Mouse (Mus musculus): Measurements from ENCODE around the gene Phykpl.

The Phykpl gene

GRCm38 (mm10) chr11:51584431-51585248 is at the start of gene Phykpl:
TSS of gene Phykpl (plus strand) at chr11:51584757.
- peak; percentile 99 for DNase-seq (ENCODE audit: low read depth)

- DNase-seq (ENCODE audit: low read depth) = no peak
Measured at GRCm38 (mm10) chr11:51538388-51538787, 46.2 kb upstream of the Phykpl start.

GRCm38 (mm10) chr11:51538919-51539758 is 45.4 kb upstream of the Phykpl start:
- DNase-seq (ENCODE audit: low read depth) = no peak

- peak; percentile 95 for DNase-seq (ENCODE audit: low read depth)
Measured at GRCm38 (mm10) chr11:51539759-51540282, 44.7 kb upstream of the Phykpl start.

- DNase-seq (ENCODE audit: low read depth) = no peak
Measured at GRCm38 (mm10) chr11:51542424-51542823, 42.1 kb upstream of the Phykpl start.

GRCm38 (mm10) chr11:51543487-51544050 is 41.0 kb upstream of the Phykpl start:
- no peak for DNase-seq (ENCODE audit: low read depth)

- DNase-seq (ENCODE audit: low read depth) = no peak
Measured at GRCm38 (mm10) chr11:51544413-51544812, 40.1 kb upstream of the Phykpl start.

GRCm38 (mm10) chr11:51545811-51546210 is 38.7 kb upstream of the Phykpl start:
- no peak for DNase-seq (ENCODE audit: low read depth)

GRCm38 (mm10) chr11:51551253-51551652 is 33.3 kb upstream of the Phykpl start:
- no peak for DNase-seq (ENCODE audit: low read depth)

GRCm38 (mm10) chr11:51552091-51552490 is 32.5 kb upstream of the Phykpl start:
- no peak for DNase-seq (ENCODE audit: low read depth)

- peak; percentile 25 for DNase-seq (ENCODE audit: low read depth)
Measured at GRCm38 (mm10) chr11:51554590-51554989, 30.0 kb upstream of the Phykpl start.

GRCm38 (mm10) chr11:51555066-51555465 is 29.5 kb upstream of the Phykpl start:
- DNase-seq (ENCODE audit: low read depth) = no peak

GRCm38 (mm10) chr11:51563276-51563675 is 21.3 kb upstream of the Phykpl start:
- no peak for DNase-seq (ENCODE audit: low read depth)

GRCm38 (mm10) chr11:51565062-51565461 is 19.5 kb upstream of the Phykpl start:
- DNase-seq (ENCODE audit: low read depth) = no peak

GRCm38 (mm10) chr11:51565951-51566350 is 18.6 kb upstream of the Phykpl start:
- DNase-seq (ENCODE audit: low read depth) = no peak

GRCm38 (mm10) chr11:51568801-51569200 is 15.8 kb upstream of the Phykpl start:
- no peak for DNase-seq (ENCODE audit: low read depth)

GRCm38 (mm10) chr11:51576454-51576853 is 8.1 kb upstream of the Phykpl start:
- DNase-seq (ENCODE audit: low read depth) = no peak

- DNase-seq (ENCODE audit: low read depth) = no peak
Measured at GRCm38 (mm10) chr11:51577587-51577986, 7.0 kb upstream of the Phykpl start.

- no peak for DNase-seq (ENCODE audit: low read depth)
Measured at GRCm38 (mm10) chr11:51579024-51579423, 5.5 kb upstream of the Phykpl start.

- peak; percentile 81 for DNase-seq (ENCODE audit: low read depth)
Measured at GRCm38 (mm10) chr11:51582713-51583112, 1.8 kb upstream of the Phykpl start.

GRCm38 (mm10) chr11:51584057-51584430 is 513 bp upstream of the Phykpl start:
- DNase-seq (ENCODE audit: low read depth) = no peak

GRCm38 (mm10) chr11:51585608-51586252 is 1.2 kb downstream of the Phykpl start:
- DNase-seq (ENCODE audit: low read depth) = peak; percentile 27
